Mouse (Mus musculus) frontal cortex, adult 2 months (tissue): ENCODE measurements around the gene Gm20388. TPM values are rescaled to one million over a fixed set of nuclear protein-coding genes. Genes with fewer than 3 reads are reported as not detected.
"Not testable (repeated sequence)": the region's sequence is repeated elsewhere in the genome, so short reads cannot be mapped to it uniquely, and the experiment has no call there.

ENCODE experiments used
- DNase-seq, 2 experiments: peaks; one replicate each; pipeline ENCODE4 v3.0.0; 2022; ENCODE audit warnings: low spot score in 1 of 2; ENCODE audit errors: extremely low spot score in 1 of 2
- polyA plus RNA-seq: library from polyadenylated mRNA; depleted of rRNA; stranded (reverse); fragments of >200 nt; gene quantifications from 2 replicates; pipeline ENCODE4 v1.2.3, GENCODE M21; 2012

Gm20388 gene
- polyA plus RNA-seq, 1 experiment, result 22.2 TPM

DNA sequence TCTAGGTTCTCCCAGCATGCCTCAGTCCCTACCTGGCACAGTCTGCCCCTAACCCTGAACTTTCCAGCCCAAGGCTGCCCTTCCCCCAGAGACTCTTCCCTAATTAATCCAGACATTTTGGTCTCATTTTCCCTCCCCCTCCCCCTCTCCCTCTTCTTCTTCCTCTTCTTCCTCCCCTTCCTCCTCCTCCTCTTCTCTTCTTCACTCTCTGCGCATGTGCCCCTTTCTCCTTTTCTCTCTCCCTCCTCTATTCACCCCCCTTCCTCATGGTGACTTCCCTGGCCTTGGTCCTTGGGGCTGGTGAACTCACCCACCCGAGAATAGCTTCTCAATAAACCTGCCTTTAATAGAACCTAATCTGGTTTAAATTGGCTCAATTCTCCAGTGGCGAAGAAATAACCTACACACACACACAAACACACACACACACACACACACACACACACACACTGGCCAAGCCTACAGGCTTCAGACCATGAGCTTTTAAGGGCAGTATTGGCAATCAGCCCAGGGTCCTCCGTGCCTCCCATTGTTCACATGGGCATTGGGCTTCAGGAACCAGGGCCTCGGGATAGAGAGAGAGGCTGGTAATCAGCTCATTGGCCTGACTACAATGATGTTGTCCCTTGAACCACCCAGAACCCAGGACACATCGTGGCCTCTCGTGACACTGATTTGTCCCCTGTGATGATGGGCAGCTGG, 432.4 kb downstream of the Gm20388 start:
- DNase-seq, result no peak

GRCm38 (mm10) chr8:120343582-120343981, 432.9 kb downstream of the Gm20388 start:
- no peak for DNase-seq

DNA sequence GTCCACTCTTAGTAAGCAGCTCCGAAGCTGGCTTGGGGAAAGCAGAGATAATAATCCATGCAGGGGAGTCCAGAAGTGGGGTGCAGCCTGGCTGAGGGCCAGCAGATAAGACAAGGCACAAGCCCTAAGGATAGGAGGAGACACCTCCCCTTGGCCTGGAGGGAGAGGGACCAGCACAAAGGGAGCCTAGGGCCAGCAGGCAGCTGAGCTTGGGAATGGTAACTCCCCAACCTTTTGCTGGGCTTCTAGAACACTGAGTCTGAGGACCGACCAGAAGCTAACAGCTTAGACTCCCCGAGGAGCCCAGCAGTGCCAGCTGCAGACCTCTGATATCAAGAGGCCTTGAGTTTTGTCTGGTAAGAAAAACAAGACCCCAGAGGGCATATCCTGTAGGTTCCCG, 433.5 kb downstream of the Gm20388 start:
- no peak for DNase-seq

- no peak for DNase-seq
Measured at GRCm38 (mm10) chr8:120344583-120344982, 433.9 kb downstream of the Gm20388 start.

GRCm38 (mm10) chr8:120347734-120348341, 437.2 kb downstream of the Gm20388 start:
- DNase-seq, result no peak

GRCm38 (mm10) chr8:120348922-120349321, 438.3 kb downstream of the Gm20388 start:
- no peak for DNase-seq

GRCm38 (mm10) chr8:120351332-120352071, 440.9 kb downstream of the Gm20388 start:
- DNase-seq, result no peak

DNA sequence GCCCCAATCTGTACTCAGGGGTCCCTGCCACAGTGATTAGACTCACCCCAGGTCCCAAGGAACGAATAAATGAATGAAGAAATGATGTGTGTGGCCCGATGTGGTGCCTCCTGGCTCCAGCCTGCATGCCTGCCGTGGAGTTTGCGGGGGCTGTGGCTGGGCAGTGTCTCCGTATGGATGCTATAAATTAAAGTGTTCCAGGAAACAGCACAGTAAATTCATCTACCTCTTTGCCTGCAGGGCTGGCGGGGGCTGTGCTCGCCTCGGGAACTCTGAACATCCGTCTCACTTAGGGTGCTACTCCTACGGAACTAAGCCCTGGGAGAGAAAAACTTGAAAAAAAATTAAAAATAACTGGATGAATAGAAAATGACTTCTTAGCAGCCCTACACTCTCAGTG, 441.5 kb downstream of the Gm20388 start:
- peak; percentile 73 to 83 for DNase-seq

DNA sequence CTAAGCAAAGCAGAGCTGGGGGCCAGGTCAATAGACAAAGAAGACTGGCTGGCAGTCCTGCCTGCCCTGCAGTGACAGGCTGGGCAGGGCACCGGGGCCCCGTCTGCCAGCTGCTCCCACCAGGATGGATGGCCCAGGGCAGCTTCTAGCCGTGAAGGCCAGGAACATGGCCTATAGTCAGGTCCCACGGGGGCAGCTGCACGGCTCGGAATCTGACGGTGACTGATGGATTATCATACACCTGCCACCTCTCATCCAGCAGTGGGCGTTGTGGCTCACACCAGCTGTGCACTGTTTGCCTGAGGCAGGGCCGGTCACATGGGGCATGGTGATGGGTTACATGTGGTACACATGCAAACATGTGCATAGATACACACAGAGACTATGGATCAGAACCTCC, 445.4 kb downstream of the Gm20388 start:
- no peak for DNase-seq

DNA sequence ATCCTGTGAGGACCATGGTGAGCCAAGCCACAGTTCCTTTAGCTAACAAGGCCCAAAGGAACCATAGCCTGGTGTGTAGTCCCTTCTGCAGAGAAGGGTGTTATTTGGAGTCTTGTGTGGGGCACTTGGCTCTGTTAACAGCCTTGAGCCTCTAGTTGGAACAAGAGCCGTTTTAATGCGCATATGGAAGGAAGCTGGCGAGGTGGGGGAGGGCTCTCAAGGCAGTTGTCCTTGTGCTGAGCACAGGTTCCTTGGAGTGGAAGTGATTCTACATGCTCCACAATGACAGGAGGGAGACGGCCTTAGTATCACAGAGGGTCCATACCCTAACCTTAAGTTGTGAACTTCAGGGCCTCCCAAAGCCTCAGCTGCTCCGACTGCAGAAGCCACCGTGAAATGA, 446.9 kb downstream of the Gm20388 start:
- DNase-seq, result no peak

DNA sequence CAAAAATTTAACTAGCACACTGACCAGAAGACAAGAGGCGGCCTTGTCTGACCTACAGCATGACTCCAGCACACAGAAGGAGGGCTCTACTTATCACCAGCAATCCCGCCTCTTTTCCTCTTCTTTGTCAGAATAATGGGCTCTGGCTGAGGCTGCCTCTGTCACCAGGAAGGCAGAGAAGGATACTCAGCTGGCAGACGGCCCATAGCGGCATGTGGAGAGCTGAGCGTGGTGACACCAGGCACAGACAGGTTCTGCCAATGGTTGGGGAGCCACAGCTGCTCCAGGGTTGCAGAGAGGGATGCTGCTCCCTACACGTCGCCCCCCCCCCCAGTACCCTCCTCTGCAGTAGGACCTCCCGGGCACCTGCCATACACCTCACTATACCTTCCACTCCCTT, 450.7 kb downstream of the Gm20388 start:
- DNase-seq, result peak in 1 of 2 experiments; percentile 64

GRCm38 (mm10) chr8:120363552-120364071, 453.0 kb downstream of the Gm20388 start:
- no peak for DNase-seq

GRCm38 (mm10) chr8:120364093-120364725, 453.6 kb downstream of the Gm20388 start:
- peak in 1 of 2 experiments; percentile 35 for DNase-seq

DNA sequence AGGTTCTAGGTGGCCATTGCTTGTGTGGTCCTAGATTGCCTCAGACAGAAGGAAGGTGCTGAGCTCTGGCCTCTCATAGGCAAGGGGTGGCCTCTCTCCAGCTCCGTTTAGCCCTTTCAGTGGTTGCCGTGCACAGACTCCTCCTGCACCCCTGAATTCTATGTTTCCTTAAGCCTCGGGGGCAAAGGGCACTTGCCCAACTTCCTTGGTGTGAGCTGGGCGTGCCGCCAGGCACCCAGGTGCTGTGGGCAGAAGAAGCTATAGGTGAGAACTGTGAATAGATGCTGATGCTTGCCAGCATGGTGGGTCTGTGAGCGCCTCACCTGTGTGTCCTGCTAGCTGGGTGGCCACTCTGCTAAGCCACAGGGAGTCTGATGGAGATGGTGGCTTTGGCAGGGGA, 456.2 kb downstream of the Gm20388 start:
- DNase-seq, result no peak

DNA sequence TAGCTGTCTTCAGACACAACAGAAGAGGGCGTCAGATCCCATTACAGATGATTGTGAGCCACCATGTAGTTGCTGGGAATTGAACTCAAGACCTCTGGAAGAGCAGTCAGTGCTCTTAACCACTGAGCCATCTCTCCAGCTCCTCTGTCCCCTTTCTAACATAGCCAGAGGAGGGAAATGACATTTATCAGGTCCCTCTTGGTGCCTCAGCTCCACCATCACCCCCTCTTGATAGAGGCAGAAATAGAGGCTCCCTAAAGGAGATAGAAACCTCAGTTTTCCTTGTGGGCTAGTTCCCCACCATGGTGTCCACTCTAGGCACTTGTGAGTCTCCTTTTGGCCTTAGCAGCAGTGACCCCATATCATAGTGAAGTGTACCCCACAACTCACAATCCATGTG, 457.6 kb downstream of the Gm20388 start:
- not testable (repeated sequence) for DNase-seq

DNA sequence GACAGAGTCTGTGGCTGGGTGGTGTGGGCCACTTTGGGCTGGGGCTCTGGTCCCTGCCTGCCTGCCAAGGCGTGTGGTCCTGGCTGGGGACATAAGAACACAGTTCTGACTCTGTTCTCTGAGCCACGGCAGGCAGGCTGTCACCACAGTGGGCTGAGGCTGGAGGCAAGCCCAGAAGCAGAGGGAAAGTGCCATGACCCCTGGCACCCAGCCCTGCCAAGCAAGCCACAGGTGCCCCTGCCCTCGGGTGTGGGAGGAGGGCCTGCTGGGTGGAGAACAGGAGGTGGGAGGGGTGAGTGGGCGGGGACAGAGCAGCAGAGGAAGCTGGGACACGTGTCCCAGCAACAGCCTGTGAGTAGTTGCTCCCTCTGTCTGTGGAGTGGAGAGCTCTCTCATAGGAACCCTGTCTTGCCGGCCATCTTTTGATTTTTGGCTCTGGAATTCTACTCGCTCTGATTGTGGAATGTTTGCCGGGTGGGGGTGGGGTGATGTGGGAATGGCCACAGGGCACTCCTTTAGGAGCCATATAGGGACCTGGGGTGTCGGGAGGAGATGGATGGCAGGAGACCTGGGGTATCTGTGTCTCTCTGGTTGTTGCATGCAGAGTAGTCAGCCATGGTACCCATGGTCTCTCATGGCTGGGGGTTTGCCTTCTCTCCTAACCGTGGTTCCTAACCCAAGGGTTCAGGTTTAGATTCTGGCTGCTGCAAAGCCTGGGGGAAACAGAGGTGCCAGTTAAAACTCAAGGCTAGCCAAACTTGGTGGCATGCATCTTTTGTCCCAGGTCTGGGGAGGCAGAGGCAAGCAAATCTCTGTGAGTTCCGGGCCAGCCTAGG, 458.4 kb downstream of the Gm20388 start:
- peak; percentile 68 to 84 for DNase-seq

DNA sequence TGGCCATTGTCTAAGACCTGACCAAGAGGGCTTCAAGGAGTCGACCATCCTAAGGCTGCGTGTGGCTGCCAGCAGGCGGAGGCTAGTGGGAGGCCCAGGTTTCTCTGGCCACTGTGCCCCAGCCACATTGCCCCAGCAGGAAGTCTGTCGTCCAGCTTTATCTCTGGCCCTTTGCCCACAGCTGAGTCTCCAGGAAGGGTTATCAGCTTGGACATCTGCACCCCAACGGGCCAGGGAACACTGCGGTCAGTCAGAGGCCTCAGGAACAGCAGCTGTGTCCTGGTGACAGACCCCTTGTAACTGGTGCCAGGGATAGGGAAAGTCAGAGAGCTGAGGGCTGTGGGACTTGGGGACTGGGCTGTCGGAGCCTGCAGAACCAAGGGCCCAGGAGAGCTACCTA, 459.3 kb downstream of the Gm20388 start:
- DNase-seq, result no peak

GRCm38 (mm10) chr8:120370461-120370860, 459.8 kb downstream of the Gm20388 start:
- DNase-seq, result no peak

DNA sequence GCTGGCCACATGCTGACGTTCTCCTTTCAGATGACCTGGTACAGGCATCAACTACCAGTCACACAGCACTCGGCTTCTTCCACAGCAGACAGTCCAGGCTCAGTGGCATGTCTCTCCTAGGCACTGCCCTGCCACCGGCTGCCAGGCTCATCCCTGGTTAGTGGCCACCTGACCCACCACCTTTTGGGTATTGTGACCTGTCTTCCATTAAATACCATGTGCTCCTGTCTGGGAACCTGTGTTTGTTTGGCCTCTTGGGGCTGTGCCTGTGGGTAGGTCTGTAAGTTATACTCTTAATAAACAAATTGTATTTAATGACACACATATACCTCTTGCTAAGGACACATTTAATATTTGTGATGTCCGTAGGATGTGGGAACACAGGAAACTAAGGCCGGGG, 460.5 kb downstream of the Gm20388 start:
- DNase-seq, result no peak
